Mouse (Mus musculus): ENCODE data around the gene Mtmr14. TPM values are rescaled to one million over a fixed set of nuclear protein-coding genes. Genes with fewer than 3 reads are reported as not detected.

Mtmr14 gene
- polyA plus RNA-seq, 1 experiment, result 37.2 TPM

DNA sequence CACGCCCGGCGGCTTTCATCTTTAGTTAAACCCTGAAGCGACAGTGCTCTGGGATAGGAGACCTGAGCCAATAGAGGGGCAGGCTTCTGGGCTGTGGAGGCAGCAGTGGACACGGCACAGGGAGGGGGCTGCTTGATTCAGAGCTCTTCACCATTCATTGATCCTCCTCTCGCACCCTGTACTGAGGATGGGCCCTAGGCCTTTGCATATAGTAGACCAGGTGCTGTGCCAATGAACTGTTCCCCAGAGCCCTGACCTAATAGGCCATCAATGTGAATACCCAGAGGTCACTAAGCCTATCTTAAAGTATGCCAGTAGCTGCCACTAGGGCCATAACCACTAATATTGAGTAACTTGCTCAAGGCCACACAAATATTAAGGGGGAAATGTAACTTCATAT lies 44.0 kb downstream of the Mtmr14 start:
- no peak for DNase-seq (ENCODE audit: low read depth)

DNA sequence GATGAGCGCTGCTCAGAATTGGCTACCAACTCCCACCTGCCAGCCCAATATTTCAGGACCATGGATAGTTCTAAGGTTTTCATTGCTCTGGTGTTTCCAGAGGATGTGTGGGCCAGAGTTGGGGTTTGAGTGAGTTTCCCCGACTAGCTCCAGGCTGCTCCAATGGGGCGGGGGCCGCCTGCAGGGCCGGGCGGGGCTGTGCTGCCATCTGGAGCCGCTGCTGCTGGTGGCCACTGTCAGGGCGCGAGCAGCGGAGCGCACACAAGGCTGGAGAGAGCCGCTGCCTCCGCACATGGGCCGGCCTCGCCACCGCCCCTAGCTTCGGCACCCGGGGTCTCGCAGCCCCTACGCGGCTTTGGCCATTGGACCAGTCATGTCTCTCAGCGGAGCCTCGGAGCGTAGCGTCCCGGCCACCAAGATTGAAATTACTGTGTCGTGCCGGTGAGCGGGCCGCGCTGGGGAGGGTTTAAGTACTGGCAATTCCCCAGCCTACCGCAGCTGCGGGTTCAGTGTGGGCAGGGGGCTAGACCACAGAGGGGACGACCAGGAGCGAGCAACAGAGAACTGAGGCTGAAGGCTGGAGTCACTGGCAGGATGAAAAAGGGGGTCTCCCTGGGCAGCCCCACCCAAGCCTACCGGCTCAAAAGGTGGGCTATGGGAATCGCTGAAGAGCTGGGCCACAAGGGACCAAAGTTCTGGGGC lies 44.6 kb downstream of the Mtmr14 start, which contains the start of gene Cpne9:
Cpne9 (plus strand) TSS at position 207 of the 702 bp plus-strand sequence.
- no peak for DNase-seq (ENCODE audit: low read depth)

DNA sequence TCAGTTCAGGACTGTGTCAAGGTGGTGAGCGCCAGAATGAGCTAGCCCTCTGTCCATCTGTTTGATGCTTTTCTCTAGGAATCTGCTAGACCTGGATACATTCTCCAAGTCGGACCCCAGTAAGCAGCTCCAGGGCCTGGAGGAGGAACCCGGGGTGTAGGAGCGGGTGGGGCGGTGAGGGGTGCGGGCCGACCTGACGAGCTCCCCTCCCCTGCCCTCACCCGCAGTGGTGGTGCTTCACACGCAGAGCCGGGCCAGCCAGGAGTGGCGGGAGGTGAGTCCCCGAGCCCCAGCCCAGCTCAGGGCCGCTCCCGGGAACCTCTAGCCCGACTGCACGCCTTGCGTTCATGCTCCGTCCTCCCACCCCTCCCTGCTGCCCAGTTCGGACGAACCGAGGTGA lies 45.3 kb downstream of the Mtmr14 start:
- no peak for DNase-seq (ENCODE audit: low read depth)

DNA sequence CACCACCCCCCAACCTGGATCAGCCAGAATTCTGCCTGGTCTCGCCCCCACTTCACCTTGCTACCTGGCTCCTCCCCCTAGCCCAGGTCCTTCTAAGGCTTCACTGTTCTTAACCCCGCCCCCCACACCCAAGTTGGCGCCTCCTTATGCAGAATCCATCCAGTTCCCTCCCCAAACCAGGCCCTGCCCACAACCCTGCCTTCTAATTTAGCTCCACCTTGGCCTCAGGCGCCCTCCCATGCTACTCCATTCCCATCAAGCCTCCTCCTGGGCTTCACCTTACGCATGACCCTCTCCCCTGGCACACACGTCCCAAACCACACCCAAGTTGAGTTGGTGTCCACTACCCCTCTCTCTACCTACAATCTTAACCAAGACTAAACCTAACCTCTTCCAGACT lies 45.9 kb downstream of the Mtmr14 start:
- no peak for DNase-seq (ENCODE audit: low read depth)

DNA sequence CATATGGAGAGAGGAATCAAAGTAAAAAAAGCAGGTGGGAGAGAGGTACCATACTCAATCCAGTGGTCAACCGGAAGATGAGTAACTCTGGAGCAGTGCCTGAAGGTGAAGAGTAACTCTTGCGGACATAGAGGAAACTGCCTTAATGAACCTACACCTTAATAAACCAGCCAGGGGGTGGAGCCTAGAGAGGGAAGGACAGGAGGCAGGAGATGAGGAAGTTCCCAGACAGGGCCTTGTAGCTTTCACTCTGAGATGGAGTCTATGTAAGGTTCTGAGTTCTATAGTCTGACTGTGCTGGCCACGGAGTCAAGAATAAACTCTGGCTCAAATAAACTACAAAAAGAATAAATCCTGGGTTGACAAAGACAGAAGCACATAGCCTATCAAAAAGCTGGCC lies 47.3 kb downstream of the Mtmr14 start:
- DNase-seq (ENCODE audit: low read depth), result no peak

DNA sequence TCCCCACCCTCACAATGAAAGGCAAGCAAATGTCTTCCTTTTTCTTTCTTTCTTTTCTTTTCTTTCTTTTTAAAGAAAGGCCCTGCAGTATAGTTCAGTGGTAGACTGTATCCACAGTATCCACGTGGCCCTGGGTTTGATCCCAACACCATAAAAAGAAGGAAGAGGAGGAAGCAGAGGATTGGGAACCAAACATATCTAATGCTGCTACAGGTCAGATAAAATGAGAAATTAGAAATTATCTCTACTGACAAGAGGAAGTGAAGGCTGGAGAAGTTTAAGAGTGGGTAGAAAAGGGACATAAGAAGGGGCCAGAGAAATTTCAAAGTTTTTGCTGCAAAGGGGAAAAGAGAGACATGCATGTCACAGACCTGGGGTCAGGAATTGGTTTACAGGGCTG lies 48.7 kb downstream of the Mtmr14 start:
- no peak for DNase-seq (ENCODE audit: low read depth)

DNA sequence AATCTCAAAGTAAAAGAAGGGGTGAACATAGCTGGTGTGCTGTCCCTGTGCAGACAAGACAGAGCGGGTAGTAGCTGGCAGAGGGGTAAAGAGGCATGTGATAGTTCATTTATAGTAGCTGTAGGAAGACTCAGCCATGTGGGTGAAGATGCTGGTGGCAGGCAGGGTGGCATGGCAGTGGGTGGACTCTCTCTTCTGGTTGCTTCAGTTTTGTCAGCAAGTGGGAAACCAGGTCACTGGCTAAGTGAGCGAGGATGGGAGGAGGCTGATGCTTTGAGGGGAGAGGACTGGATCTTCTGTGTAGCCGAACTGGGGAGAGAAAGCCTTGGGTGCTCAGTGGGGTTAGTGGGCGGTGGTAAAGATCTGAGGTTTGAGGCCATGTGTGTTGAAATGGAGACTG lies 49.6 kb downstream of the Mtmr14 start:
- DNase-seq (ENCODE audit: low read depth), result no peak

DNA sequence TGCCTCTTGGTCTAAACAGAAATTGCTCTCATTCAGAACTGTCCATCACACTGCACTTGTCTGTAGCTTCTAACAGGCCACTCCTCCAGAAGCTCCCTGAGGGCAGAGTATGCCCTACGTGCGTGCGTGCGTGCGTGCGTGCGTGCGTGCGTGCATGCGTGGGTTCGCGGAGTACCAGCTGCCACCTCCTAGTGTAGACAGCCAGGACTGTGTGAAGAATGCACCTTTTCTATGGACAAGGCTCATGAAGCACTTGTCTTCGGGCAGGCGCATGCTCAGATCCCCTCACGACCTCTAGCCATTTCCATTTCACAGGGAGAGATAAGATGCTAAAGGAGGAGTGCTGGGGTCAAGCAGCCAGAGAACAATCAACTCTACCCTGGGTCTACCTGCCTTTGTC lies 51.7 kb downstream of the Mtmr14 start:
- no peak for DNase-seq (ENCODE audit: low read depth)

DNA sequence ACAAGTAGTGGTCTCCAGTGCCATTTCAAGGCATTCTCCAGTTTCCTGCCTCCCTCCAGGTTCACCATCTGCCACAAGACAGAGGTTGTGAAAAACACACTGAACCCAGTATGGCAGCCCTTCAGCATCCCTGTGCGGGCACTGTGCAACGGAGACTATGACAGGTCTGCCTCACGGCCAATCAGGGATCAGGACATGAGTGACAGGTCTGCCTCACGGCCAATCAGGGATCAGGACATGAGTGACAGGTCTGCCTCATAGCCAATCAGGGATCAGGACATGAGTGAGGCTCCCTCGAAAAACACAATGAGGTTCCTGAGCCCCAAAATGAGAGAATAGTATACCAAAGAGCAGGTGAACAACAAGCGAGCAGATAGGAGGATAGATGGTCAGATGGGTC lies 52.7 kb downstream of the Mtmr14 start:
- no peak for DNase-seq (ENCODE audit: low read depth)

DNA sequence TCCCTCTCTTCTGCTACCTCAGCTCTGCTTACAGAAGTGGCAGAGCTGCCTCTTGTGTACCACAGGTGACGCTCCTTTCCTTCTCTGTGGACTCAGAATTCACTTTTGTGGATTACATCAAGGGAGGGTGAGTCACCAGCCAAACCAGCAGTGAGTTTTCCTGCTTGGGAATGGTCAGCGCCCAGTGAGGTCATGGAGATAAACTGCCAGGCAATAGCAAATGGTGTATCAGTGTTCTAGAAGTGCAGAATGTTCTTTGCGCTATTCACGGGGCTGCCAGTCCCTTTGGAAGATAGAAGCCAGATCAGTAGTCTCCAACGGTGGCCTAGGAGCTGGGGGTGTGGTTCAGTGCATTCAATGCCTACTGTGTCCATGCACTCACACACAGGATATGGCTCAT lies 55.3 kb downstream of the Mtmr14 start:
- no peak for DNase-seq (ENCODE audit: low read depth)

DNA sequence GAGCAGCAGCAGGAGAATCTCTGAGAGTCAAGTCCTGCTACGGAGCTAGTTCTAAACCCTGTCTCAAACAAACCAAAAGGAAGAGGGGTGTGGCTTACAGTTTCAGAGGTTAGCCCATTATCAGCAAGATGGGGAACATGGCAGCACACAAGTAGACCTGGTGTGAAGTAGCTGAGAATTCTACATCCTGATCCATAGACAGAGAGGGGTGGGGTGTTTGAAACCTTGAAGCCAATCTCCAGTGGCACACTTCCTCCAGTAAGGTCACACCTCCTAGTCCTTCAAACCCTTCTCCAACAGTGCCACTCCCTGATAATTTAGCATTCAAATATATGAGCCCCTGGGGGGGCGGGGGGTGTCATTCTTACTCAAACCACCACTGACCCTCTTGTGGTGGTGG lies 58.4 kb downstream of the Mtmr14 start:
- DNase-seq (ENCODE audit: low read depth), result no peak

DNA sequence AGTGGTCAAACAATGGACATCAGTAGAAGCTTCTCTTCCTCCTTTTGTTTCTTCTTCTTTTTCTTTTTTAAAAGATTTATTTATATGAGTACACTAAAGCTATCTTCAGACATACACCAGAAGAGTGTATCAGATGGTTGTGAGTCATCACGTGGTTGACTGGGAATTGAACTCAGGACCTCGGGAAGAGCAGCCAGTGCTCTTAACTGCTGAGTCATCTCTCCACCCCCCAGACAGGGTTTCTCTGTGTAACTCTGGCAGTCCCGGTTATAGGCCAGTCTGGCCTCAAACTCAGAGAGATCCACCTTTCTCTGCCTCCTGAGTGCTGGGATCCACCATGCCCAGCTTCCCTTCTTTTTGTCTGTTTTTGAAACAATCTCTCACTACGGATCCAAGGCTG lies 59.0 kb downstream of the Mtmr14 start:
- DNase-seq (ENCODE audit: low read depth), result no peak

DNA sequence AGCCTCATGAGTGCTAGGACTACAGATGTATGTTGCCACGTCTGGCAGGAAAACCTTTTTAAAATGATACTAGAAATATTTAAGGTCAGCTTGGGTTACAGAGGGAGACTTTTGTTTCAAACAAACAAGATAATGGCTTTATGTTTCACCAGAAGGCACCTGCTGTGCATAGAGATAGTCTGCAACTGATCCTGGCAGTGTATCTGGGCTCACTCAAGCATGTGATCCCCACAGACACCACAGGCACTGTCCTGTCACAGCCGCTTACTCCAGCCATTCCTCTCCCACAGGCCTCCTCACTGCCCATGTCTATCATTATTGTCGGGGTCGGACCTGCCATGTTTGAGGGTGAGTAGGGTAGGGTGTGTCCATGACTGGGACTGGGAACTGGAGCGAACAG lies 63.7 kb downstream of the Mtmr14 start:
- no peak for DNase-seq (ENCODE audit: low read depth)

DNA sequence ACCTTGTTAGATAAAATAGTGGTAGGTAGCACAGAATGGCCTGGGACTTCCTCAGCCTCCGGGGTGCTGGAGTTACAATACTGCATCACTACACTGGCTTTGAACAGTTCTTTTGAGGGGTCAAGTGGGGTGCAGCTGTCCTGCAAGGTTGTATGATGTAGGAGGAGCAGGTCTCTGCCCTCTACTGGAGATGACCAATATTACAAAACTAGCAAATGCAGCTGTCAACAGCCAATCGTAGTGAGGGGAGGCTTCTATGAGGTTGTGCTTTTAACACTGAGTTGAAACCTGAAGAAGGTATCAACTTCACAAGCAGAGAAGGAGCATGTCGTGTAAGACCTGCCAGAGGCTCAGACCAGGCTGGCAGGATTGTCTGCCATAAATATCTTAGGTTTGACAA lies 64.6 kb downstream of the Mtmr14 start:
- no peak for DNase-seq (ENCODE audit: low read depth)

DNA sequence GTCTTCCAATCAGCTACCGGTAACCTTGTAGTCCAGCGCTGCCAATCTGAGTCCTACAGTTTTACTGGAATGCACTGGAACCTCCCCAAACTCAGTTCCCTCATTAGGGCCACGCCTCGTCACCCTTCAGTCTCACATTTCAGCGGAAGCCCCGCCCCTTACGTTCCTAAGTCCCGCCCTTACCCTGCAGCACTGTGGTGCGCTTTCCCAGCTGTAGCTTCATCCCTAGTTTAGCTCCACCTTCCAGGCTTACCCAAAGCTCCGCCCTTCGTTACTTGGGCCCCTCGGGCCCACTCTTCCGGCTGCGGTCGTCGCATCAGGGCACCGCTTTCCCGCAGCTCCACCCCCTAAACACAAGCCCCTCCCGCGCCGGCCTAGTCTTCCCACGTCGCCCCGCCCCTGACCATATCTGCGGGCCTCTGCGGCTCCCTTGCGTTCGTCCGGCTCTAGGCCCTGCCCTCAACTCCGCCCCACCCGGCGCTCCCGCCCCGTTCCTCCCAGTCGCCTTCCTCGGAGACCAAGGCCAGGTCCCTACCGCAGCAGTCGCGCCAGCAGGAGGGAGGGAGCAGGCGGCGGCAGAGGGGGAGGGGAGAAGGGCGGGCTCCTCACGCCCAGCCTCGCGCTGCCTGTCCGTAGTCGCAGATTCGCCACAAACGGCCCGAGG lies 68.8 kb downstream of the Mtmr14 start:
- DNase-seq (ENCODE audit: low read depth), result peak; percentile 91

DNA sequence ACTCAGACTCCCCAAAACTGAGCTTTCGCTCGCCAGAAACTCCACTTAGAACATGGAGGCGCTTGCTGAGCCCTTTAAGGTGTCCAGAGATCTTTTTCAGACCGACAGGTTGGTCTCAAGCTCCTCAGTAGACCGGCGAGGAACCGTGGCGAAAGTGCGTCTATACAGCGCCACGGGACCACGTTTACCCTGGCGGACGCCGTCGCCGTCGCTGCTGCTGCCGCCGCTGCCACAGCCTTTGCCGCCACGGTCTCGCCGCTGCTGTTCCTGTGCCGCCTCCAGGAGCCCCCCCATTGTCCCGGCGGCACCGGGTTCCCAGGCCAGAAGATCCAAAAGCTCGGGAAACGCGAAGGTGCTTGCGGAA lies 69.3 kb downstream of the Mtmr14 start, which contains the start of gene Brpf1:
Brpf1 (plus strand) TSS at position 152 of the 364 bp plus-strand sequence.
- no peak for DNase-seq (ENCODE audit: low read depth)

DNA sequence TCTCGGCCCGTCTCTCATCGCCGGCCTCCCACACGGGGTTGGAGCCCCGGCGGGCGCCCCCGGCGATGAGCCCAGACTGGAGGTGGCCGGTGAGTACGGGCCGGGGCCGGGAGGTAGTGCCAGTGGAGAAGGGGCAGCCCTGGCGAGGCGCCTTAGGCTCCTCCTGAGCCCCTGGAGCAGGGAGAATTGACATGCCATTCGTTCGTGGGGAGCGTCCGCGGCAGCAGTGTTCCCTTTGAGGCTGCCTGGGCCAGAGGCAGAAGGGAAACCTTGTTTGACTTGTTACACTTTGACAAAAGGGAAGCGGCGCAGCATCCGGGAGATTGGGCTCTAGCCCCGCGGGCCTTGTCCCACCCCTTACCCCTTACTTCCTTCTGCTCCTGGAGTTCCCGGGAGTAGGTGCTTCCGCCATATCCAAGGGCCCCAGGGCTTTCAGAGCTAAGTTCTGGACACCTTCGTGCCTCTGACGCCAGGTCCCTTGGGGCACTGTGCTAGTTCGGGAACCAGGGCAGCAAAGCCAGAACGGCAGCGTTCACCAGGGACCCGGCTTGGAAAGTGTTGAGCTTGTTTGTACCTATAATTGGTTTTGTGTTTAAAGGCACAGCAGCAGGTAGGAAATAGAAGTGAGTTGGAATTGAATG lies 70.0 kb downstream of the Mtmr14 start:
- DNase-seq (ENCODE audit: low read depth), result no peak

DNA sequence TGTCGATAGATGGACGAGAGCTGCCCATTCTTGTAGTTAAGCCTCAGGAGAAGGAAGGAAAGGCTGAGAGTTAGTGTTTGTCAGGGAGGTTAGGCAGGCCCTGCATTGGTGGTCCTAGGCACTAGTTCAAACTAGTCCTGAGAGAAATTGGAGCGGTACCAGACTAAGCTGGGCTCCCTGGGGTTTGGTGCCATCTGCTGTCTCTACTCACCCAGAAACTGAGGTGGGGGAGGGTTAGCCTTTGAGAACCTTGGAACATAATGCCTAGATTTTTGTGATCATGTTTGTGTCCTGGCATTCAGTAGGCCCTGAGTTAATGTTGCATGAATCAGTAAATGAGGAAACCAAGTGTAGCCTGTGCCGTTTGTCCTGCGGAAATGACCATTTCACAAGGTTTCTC lies 70.5 kb downstream of the Mtmr14 start:
- DNase-seq (ENCODE audit: low read depth), result no peak

DNA sequence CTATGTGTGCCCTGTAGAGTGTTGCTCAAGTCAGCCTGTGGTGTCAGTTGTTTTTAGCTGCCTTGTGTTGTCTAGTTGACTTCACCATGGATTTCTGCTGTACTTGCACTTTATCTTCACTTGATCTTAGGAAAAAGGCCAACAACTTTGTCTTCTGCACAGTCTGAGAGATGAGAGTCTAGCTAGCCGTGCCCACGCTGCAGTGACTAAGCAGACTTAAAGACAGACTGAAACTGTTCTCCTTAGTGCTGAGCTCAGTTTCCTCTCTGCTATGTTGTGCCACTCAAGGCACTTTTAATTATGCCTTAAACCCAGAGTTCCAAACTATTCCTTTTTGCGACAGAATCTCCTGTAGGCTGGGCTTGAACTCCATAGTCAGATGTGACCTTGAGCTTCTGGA lies 78.3 kb downstream of the Mtmr14 start:
- DNase-seq (ENCODE audit: low read depth), result no peak

DNA sequence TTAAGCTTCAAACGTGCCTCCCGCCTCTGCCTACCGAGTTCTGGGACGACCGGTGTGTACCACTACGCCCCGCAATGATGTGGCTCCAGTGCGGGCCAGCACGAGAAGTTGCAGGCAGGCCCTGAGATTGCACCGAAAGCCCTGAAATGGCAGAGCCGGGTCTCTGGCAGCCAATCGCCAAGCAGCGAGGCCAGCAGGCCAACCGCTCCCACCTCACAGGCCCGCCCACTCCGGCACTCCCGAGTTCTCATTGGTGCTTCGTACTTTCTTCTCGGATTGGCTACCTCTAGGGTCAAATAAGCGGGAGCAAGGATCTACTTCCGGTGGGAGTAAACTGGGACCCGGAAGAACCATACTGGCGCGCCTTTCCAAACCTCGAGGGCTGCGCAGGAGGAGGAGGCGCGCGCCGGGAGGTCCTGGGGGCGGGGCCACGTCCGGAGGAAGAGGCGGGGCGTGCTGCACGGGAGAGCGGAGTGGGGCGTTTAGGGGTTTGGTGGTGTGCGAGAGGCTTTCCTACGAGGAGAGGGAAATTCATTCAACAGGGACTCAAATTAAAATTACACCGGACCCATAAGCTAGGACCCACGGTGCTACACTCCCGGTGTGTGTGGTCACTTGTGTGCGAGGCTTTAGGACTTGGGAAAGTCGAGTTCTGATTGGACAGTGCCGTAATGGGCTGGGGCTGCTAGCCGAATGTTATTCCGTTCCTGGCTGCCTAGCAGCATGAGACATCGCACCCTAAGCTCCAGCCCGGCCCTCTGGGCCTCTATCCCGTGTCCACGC lies 89.1 kb downstream of the Mtmr14 start, which contains the start of gene Ogg1:
Ogg1 (plus strand) TSS at position 440 of the 783 bp plus-strand sequence.
- peak; percentile 92 for DNase-seq (ENCODE audit: low read depth)

DNA sequence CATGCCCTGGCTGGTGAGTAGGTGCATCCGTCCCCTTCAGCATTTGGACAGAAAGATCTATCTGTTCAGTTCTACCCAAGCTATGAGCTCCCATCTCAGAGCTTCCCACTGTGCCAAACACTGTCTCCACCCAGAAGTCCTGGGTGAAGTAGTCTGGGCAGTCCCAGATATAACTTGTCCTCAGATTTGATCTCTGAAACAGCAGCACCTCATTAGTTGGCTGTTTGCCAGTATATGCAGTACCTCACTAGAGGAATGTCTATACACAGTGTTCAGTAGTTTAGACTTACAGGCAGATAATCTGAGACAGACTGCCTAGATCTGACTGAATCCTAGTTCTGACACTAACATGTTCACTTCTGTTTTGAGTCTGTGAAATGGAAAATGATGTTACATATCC lies 91.8 kb downstream of the Mtmr14 start:
- no peak for DNase-seq (ENCODE audit: low read depth)

DNA sequence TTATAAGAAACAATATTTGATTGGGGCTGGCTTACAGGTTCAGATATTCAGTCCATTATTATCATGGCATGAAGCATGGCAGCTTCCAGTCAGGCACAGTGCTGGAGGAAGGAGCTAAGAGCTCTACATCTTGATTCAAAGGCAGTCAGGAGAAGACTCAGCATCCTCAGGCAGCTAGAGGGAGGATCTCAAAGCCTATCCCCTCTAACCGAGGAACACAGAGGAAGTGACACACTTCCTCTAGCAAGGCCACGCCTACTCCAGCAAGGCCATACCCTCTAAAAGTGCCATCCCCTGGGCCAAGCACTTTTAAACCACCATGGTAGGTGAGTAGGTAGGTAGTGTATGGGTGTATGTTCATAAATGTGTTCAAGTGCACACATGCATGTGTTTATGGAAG lies 92.9 kb downstream of the Mtmr14 start:
- DNase-seq (ENCODE audit: low read depth), result no peak

All from gonadal fat pad, adult 2 months (tissue).